Mouse (Mus musculus): ENCODE results near the gene Klf2. TPM values are rescaled to one million over a fixed set of nuclear protein-coding genes. Genes with fewer than 3 reads are reported as not detected.

Klf2 gene
- polyA plus RNA-seq, 1 experiment from 2014 or later: 6.0 TPM

DNA sequence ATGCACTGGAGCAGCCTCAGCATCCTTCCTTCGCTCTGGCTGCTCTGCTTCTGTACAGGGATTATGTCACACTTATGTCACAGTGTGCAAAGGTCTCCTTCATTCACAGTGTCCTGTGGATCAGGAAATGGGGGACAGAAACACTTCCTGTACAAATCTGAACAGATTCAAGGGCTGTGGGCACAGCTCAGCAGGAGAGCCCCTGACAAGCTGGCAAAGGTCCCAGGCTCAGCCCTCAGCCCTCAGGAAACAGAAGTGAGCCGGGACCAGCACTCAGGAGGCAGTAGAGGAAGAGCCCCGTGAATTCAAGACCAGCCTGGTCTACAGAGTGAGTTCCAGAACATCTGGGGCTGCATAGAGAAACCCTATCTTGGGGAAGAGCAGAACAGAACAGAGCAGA, 37.2 kb upstream of the Klf2 start:
- no peaks in the 10 kb centered on the region for H3K36me3 ChIP-seq (ENCODE audit: control insufficient read depth, insufficient read depth, low read length)
- no peak overlapping the region for H3K27ac ChIP-seq (ENCODE audit: low read depth, low read length)
- H3K4me3 ChIP-seq (ENCODE audit: low read depth, low read length): no peak overlapping the region

GRCm38 (mm10) chr8:72285285-72285684, 33.5 kb upstream of the Klf2 start:
- H3K27me3 ChIP-seq (ENCODE audit: control insufficient read depth, insufficient read depth, low read length): no peaks in the 10 kb centered on the region
- H3K9ac ChIP-seq (ENCODE audit: low read length): no peak overlapping the region
- no peak overlapping the region for H3K4me3 ChIP-seq (ENCODE audit: low read depth, low read length)
- WGBS: 87% methylated on average over 4 of the region's 4 CpGs
- no peak for DNase-seq (ENCODE audit: low spot score)
- no peaks in the 10 kb centered on the region for H3K36me3 ChIP-seq (ENCODE audit: control insufficient read depth, insufficient read depth, low read length)
- no peak for ATAC-seq (ENCODE audit: insufficient read depth, low FRiP score, low TSS enrichment)
- no peak overlapping the region for H3K4me2 ChIP-seq (ENCODE audit: low read depth)
- H3K4me1 ChIP-seq (ENCODE audit: control insufficient read depth, insufficient read depth, low read length): no peaks in the 10 kb centered on the region
- no peaks in the 10 kb centered on the region for H3K9me3 ChIP-seq (ENCODE audit: control insufficient read depth, low read length)
- no peak overlapping the region for H3K27ac ChIP-seq (ENCODE audit: low read depth, low read length)

More for the DNA sequence above, 37.2 kb upstream of the Klf2 start:
- 38% methylated on average over 3 of the region's 3 CpGs for WGBS
- no peaks in the 10 kb centered on the region for H3K27me3 ChIP-seq (ENCODE audit: control insufficient read depth, insufficient read depth, low read length)
- no peak for DNase-seq (ENCODE audit: low spot score)
- H3K4me2 ChIP-seq (ENCODE audit: low read depth): no peak overlapping the region
- H3K9ac ChIP-seq (ENCODE audit: low read length): no peak overlapping the region
- no peaks in the 10 kb centered on the region for H3K9me3 ChIP-seq (ENCODE audit: control insufficient read depth, low read length)
- ATAC-seq (ENCODE audit: insufficient read depth, low FRiP score, low TSS enrichment): no peak
- no peaks in the 10 kb centered on the region for H3K4me1 ChIP-seq (ENCODE audit: control insufficient read depth, insufficient read depth, low read length)

- Histone ChIP-seq H3K36me3 (ENCODE audit: control insufficient read depth, insufficient read depth, low read length) (no peaks in the 10 kb centered on the region), H3K4me1 (ENCODE audit: control insufficient read depth, insufficient read depth, low read length) (no peaks in the 10 kb centered on the region), H3K27me3 (ENCODE audit: control insufficient read depth, insufficient read depth, low read length) (no peaks in the 10 kb centered on the region), H3K4me2 (ENCODE audit: low read depth) (no peak overlapping the region), H3K27ac (ENCODE audit: low read depth, low read length) (no peak overlapping the region), H3K9me3 (ENCODE audit: control insufficient read depth, low read length) (no peaks in the 10 kb centered on the region), H3K9ac (ENCODE audit: low read length) (no peak overlapping the region), H3K4me3 (ENCODE audit: low read depth, low read length) (no peak overlapping the region)
- DNase-seq (ENCODE audit: low spot score): no peak
- ATAC-seq (ENCODE audit: insufficient read depth, low FRiP score, low TSS enrichment): no peak
These were observed 29.8 kb upstream of the Klf2 start for GRCm38 (mm10) chr8:72289051-72289450.

DNA sequence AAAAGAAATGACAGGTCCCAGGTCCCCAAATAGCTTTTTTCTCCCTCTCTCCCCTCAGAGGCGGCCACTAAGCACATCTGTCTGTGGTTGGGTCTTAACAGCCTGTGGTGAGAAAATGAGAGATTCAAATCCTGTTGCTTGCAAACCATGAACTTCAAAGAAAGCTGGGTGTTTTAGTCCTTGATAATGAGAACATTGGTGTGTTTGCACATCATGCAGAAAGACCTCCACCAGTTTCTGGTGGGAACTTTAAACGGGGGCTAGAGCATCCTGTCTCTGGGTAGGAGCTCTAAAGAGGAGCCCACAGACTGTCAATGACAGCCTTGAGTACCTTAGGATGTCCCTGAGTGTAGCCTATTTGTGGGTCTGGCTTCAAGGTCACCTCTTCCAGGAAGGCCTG, 27.7 kb upstream of the Klf2 start:
- H3K27me3 ChIP-seq (ENCODE audit: control insufficient read depth, insufficient read depth, low read length): no peaks in the 10 kb centered on the region
- 89% methylated on average over 2 of the region's 2 CpGs for WGBS
- ATAC-seq (ENCODE audit: insufficient read depth, low FRiP score, low TSS enrichment): no peak
- DNase-seq (ENCODE audit: low spot score): no peak
- H3K4me3 ChIP-seq (ENCODE audit: low read depth, low read length): no peak overlapping the region
- no peaks in the 10 kb centered on the region for H3K9me3 ChIP-seq (ENCODE audit: control insufficient read depth, low read length)
- H3K4me2 ChIP-seq (ENCODE audit: low read depth): no peak overlapping the region
- H3K27ac ChIP-seq (ENCODE audit: low read depth, low read length): no peak overlapping the region
- H3K9ac ChIP-seq (ENCODE audit: low read length): no peak overlapping the region
- no peaks in the 10 kb centered on the region for H3K4me1 ChIP-seq (ENCODE audit: control insufficient read depth, insufficient read depth, low read length)
- no peaks in the 10 kb centered on the region for H3K36me3 ChIP-seq (ENCODE audit: control insufficient read depth, insufficient read depth, low read length)

DNA sequence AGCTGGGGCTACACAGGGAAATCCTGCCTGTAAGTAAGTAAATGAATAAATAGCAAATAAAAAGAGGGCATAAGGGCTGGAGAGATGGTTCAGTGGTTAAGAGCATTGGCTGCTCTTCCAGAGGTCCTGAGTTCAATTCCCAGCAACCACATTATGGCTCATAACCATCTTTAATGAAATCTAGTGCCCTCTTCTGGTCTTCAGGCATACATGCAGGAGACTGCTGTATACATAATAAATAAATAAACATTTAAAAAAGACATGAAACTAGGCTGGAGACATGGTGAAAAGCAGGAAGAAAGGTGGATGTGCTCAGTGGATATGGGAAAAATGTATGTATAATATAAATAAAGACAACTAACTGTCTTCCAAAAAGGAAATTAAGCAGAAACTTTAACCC, 25.5 kb upstream of the Klf2 start:
- Histone ChIP-seq H3K9me3 (ENCODE audit: control insufficient read depth, low read length) (no peaks in the 10 kb centered on the region), H3K9ac (ENCODE audit: low read length) (no peak overlapping the region), H3K4me2 (ENCODE audit: low read depth) (no peak overlapping the region), H3K36me3 (ENCODE audit: control insufficient read depth, insufficient read depth, low read length) (no peaks in the 10 kb centered on the region), H3K4me1 (ENCODE audit: control insufficient read depth, insufficient read depth, low read length) (no peaks in the 10 kb centered on the region), H3K27ac (ENCODE audit: low read depth, low read length) (no peak overlapping the region), H3K27me3 (ENCODE audit: control insufficient read depth, insufficient read depth, low read length) (no peaks in the 10 kb centered on the region), H3K4me3 (ENCODE audit: low read depth, low read length) (no peak overlapping the region)
- ATAC-seq (ENCODE audit: insufficient read depth, low FRiP score, low TSS enrichment) (no peak), DNase-seq (ENCODE audit: low spot score) (no peak)

GRCm38 (mm10) chr8:72295125-72295524, 23.7 kb upstream of the Klf2 start:
- no peak overlapping the region for H3K4me2 ChIP-seq (ENCODE audit: low read depth)
- DNase-seq (ENCODE audit: low spot score) (no peak), ATAC-seq (ENCODE audit: insufficient read depth, low FRiP score, low TSS enrichment) (no peak)
- no peak overlapping the region for H3K9ac ChIP-seq (ENCODE audit: low read length)
- H3K36me3 ChIP-seq (ENCODE audit: control insufficient read depth, insufficient read depth, low read length): no peaks in the 10 kb centered on the region
- no peaks in the 10 kb centered on the region for H3K27me3 ChIP-seq (ENCODE audit: control insufficient read depth, insufficient read depth, low read length)
- no peaks in the 10 kb centered on the region for H3K9me3 ChIP-seq (ENCODE audit: control insufficient read depth, low read length)
- no peaks in the 10 kb centered on the region for H3K4me1 ChIP-seq (ENCODE audit: control insufficient read depth, insufficient read depth, low read length)
- H3K27ac ChIP-seq (ENCODE audit: low read depth, low read length): no peak overlapping the region
- 84% methylated on average over 3 of the region's 3 CpGs for WGBS
- H3K4me3 ChIP-seq (ENCODE audit: low read depth, low read length): no peak overlapping the region

- DNase-seq (ENCODE audit: low spot score) (no peak), ATAC-seq (ENCODE audit: insufficient read depth, low FRiP score, low TSS enrichment) (no peak)
- Histone ChIP-seq H3K9me3 (ENCODE audit: control insufficient read depth, low read length) (no peaks in the 10 kb centered on the region), H3K4me3 (ENCODE audit: low read depth, low read length) (no peak overlapping the region), H3K4me1 (ENCODE audit: control insufficient read depth, insufficient read depth, low read length) (no peaks in the 10 kb centered on the region), H3K9ac (ENCODE audit: low read length) (no peak overlapping the region), H3K27ac (ENCODE audit: low read depth, low read length) (no peak overlapping the region), H3K36me3 (ENCODE audit: control insufficient read depth, insufficient read depth, low read length) (no peaks in the 10 kb centered on the region), H3K4me2 (ENCODE audit: low read depth) (no peak overlapping the region), H3K27me3 (ENCODE audit: control insufficient read depth, insufficient read depth, low read length) (no peaks in the 10 kb centered on the region)
- 68% methylated on average over 8 of the region's 8 CpGs for WGBS
These were observed 23.2 kb upstream of the Klf2 start for GRCm38 (mm10) chr8:72295679-72296078.

DNA sequence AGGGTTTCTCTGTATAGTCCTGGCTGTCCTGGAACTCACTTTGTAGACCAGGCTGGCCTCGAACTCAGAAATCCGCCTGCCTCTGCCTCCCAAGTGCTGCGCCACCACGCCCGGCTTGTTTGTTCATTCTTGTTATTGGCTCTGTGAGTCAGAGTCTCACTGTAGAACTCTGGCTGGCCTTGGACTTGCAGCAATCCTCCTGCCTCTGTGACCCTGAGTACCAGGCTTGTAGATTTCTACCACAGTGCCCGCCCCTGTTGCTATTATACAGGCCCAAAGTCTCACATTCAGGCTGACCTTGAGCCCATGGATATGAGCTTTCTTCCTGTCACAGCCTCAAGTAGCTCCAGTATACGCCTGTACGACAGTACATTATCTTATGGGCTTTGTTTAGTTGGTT, 22.3 kb upstream of the Klf2 start:
- H3K4me3 ChIP-seq (ENCODE audit: low read depth, low read length): no peak overlapping the region
- no peaks in the 10 kb centered on the region for H3K4me1 ChIP-seq (ENCODE audit: control insufficient read depth, insufficient read depth, low read length)
- H3K9me3 ChIP-seq (ENCODE audit: control insufficient read depth, low read length): no peaks in the 10 kb centered on the region
- H3K27me3 ChIP-seq (ENCODE audit: control insufficient read depth, insufficient read depth, low read length): no peaks in the 10 kb centered on the region
- DNase-seq (ENCODE audit: low spot score) (no peak), ATAC-seq (ENCODE audit: insufficient read depth, low FRiP score, low TSS enrichment) (no peak)
- H3K9ac ChIP-seq (ENCODE audit: low read length): no peak overlapping the region
- no peak overlapping the region for H3K4me2 ChIP-seq (ENCODE audit: low read depth)
- WGBS: 91% methylated on average over 8 of the region's 8 CpGs
- H3K36me3 ChIP-seq (ENCODE audit: control insufficient read depth, insufficient read depth, low read length): no peaks in the 10 kb centered on the region
- H3K27ac ChIP-seq (ENCODE audit: low read depth, low read length): no peak overlapping the region

DNA sequence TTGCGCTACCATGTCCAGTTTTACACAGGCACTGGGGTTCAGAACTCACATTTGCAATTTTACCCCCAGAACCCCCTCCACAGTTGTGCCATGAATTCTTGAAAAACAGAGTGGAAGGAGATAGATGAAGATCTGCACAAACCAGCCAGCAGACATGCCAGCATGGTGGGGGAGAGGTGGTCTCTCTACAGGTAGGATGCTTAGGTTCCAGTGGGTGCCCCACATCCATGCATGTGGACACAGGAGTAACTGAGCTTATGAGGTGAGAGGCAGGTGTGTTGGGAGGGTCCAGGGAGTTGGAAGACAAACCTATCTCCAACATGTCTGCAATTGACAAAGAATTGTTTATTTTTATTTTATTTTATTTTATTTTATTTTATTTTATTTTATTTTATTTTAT, 19.9 kb upstream of the Klf2 start:
- Histone ChIP-seq H3K4me2 (ENCODE audit: low read depth) (no peak overlapping the region), H3K27me3 (ENCODE audit: control insufficient read depth, insufficient read depth, low read length) (no peaks in the 10 kb centered on the region), H3K27ac (ENCODE audit: low read depth, low read length) (no peak overlapping the region), H3K4me1 (ENCODE audit: control insufficient read depth, insufficient read depth, low read length) (no peaks in the 10 kb centered on the region), H3K4me3 (ENCODE audit: low read depth, low read length) (no peak overlapping the region), H3K36me3 (ENCODE audit: control insufficient read depth, insufficient read depth, low read length) (no peaks in the 10 kb centered on the region), H3K9me3 (ENCODE audit: control insufficient read depth, low read length) (no peaks in the 10 kb centered on the region), H3K9ac (ENCODE audit: low read length) (no peak overlapping the region)
- WGBS: 97% methylated on average over 1 of the region's 1 CpGs
- DNase-seq (ENCODE audit: low spot score) (no peak), ATAC-seq (ENCODE audit: insufficient read depth, low FRiP score, low TSS enrichment) (no peak)

Data from neural tube, embryonic 11.5 days (tissue).